Mouse (Mus musculus) retina, postnatal 1 day (tissue): ENCODE results near the gene Usp5.
A peak's percentile ranks its signal among the peaks of the same experiment; 100 is the strongest.

Source experiments
- DNase-seq: peaks from one replicate; pipeline ENCODE4 v3.0.0-alpha.2; 2012

Gene Usp5

DNA sequence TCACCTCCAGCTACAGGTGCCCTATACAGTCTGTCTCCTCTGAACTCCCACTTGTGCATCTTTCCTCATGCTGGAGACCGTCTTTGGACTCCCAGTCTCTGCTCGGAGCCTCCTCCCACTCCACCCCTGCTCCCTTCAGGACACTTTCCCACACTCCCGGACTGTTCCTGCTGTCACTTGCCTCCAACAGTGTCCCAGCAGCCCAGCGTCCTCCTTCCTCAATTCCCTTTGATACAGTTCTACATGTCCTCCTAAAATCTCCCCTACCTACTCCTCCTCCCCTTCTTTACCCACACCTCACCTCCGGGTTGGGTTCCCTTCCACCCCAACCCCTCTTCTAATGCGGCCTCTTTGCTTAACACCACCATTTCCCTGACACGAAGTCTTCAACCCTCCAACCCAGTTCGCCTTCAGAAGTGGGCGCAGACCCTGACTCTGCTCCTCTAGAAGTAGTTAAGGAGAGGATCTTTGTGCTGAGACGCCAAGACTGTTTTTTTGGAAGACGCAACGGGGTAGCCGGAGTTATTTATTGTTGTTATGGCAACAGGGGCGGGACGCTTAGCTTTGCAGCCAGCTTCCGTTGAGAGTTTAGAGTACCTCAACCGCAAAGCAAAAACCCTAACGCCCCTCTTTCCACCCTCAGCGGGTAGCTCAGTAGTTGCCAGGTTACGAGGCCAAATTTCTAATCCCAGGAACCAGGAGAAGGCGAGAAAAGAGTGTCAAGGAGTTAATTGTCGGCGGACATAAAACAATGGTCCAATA, 49.9 kb downstream of the Usp5 start, which contains the start of gene Lrrc23:
Lrrc23 (minus strand) TSS at position 506 of the 762 bp plus-strand sequence.
- peak; percentile 87 for DNase-seq

DNA sequence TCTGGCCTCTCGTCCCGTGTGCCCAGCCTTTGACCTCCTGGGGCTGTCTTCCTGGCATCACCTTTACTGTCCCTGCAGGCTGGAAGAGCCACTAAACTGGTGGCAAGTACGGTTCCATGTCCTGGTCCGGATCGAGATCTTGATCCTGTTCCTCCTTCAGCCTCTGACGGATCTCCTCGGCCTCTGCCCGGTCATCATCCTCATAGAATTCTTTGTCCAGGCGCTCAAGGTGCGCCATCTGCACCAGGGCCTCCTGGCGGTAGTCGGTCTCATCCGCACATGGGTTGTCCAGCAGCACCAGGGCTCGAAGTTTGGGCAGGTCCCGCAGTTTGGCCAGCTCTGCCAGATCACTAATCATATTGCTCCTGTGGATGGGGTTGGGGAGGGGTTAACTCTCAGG, 58.8 kb downstream of the Usp5 start:
- DNase-seq, result no peak

DNA sequence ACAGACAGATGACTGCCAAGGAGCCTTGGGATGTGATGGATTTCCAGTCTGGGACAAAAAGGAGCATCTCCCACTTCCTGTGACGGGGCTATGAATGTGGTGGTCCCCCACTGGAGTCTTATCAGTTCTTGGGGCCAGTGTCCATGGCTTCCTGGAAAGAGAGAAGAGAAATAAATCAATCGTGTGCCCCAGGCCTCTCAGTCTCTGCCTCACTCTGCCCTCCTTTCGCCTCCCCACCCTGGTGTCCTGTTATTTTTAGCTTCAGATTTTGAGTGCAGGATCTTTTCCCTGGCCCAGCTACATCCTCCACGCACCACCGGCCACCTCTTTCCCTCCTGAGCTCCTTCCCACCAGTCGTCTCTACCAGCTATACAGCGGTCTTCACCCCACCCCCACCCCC, 59.3 kb downstream of the Usp5 start:
- no peak for DNase-seq

DNA sequence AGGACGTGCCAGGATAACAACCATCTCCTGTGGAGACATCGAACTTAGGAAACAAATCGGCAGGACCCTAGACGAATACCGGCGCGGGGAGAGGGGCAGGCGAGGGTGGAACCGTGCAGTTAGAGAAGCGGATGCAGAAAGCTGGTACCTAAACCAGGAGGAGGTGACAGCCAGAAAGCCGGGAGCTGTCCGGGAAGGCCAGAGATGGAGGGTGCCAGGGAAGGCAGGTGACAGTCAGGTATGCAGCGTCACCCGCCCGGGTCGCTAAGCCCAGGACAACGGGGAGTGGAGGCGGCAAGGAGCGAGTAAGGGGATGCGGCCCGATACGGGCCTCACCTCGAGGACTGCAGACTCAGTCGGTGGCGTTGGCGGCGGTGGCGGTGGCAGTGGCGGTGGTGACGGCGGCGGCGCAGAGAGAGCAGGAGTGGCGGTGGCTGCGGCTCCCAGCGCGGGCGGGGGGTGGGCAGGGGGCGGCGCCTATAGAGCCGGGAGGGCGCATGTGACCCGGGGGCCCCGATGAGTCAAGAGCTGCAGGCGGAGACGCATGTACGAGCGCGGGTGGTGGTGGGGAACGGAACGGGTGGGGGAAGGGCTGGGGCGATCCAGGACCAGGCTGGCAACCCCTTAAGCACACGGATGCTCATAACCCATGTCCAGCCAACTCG, 60.1 kb downstream of the Usp5 start, which contains the start of gene Eno2:
Eno2 (minus strand) TSS at position 573 of the 665 bp plus-strand sequence.
- peak; percentile 84 for DNase-seq

DNA sequence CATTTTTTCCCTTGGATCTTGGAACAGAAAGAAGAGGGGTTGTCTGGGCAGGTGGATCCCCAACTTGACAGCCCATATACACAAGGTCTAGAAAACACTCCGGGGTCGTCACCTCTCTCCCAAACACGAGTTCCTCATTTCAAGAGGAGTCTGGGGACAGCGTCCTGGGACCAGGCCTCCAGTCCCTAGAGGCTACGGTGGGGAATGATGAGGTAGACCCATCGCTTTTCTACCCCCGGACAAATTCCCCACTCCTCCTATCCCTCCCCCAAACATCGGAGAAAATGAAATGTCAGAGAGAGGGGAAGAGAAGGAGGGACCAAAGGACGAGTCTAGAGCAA, 60.6 kb downstream of the Usp5 start:
- DNase-seq, result no peak

DNA sequence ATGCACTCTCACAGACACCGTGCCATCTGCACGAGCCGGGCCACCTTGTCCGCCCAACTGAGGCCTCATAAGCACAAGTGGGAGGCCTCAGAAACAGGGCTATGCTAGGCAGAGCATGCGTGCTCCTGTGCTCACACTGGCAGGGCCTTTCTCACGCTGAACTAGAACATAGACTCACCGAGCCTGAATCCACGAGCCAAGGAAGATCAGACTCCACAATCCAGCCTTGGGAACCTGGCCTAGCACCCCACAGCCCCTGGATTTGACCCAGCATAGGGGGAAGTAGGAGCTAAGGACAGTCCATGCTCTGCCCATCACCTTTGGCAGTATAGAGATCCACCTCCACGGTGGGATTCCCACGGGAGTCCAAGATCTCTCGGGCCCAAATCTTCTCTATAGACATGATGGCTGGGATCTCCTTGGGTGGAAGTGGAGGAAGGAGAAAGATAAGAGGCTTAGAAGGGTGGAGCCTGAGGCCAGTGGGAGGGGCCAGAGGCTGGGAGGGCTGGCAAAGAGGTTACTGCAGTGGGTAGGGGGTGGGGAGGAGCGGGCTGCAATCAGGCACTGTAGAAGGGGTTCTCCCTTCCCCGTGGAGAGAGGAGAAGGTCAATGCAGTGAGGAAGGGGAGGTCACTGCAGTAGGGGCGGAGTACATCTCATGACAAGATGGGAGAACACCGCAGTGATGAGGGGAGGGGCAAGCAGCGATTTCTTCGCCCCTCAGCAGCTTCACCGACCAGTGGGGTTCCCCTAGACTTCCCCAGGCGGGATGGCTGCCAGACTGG, 61.2 kb downstream of the Usp5 start:
- peak; percentile 79 for DNase-seq

DNA sequence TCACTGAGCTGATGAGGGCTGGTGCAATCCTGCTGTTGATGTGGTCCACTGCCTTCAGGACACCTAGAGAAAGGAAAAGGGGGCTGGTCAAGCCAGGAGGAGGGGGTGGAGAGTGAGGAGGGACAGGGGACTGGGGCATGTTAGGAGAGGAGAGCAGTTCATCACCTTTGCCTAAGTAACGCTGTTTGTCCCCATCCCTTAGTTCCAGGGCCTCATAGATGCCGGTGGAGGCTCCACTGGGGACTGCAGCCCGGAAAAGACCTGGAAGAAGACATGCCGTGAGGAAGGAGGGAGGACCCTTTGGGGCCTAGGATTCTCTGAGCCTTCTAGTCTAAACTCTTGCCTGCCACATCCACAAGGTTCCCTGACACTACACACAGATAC, 61.8 kb downstream of the Usp5 start:
- DNase-seq, result no peak

DNA sequence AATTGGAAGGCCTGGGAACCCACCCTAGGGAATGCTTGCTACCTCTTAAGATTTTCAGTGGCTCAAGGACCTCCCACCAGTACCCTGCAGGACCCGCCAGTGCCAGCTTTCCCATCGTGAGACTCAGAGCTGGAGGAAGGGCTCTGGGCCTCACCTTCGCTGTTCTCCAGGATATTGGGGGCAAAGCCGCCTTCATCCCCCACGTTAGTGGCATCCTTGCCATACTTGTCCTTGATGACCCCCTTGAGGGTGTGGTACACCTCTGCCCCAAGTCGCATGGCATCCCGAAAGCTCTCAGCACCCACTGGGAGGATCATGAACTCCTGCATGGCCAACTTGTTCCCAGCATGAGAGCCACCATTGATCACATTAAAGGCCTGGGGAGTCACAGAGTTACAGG, 63.3 kb downstream of the Usp5 start:
- no peak for DNase-seq
